Mouse (Mus musculus) heart, postnatal 0 days (tissue): ENCODE results near the gene Lcp2. TPM values are rescaled to one million over a fixed set of nuclear protein-coding genes. Genes with fewer than 3 reads are reported as not detected.

Experiments used
- ATAC-seq: fragments of 200-750 bp; cut with Nextera tagmentation; 2 replicates; pipeline ENCODE4 v1.8.0; 2017; ENCODE audit warnings: low read depth, moderate number of reproducible peaks, moderate library complexity; ENCODE audit not compliant: insufficient read depth
- DNase-seq: peaks from one replicate; pipeline ENCODE4 v3.0.0-alpha.2; 2016; ENCODE audit warnings: low spot score
- H3K27ac ChIP-seq: fragments of 300-500 bp; sonication (generic); 2 replicates; pipeline ENCODE4 v1.5.1; 2014; ENCODE audit warnings: low read depth, mild to moderate bottlenecking
- H3K27me3 ChIP-seq: fragments of 300-500 bp; sonication (generic); 2 replicates; pipeline ENCODE4 v1.6.1; 2014; ENCODE audit warnings: low read length, mixed read lengths; ENCODE audit not compliant: control insufficient read depth, insufficient read depth
- H3K36me3 ChIP-seq: fragments of 300-500 bp; sonication (generic); replicated peaks from 2 replicates; pipeline ENCODE4 v1.6.1; 2014; ENCODE audit warnings: low read length, mixed read lengths; ENCODE audit not compliant: control insufficient read depth, insufficient read depth
- H3K4me1 ChIP-seq: fragments of 300-500 bp; sonication (generic); 2 replicates; pipeline ENCODE4 v1.6.1; 2014; ENCODE audit warnings: antibody characterized with exemption; ENCODE audit not compliant: control insufficient read depth, insufficient read depth
- H3K4me2 ChIP-seq: fragments of 300-500 bp; sonication (generic); 2 replicates; pipeline ENCODE4 v1.6.1; 2014; ENCODE audit warnings: low read depth, mild to moderate bottlenecking, low read length, moderate library complexity
- H3K4me3 ChIP-seq: fragments of 300-500 bp; sonication (generic); 2 replicates; pipeline ENCODE4 v1.5.1; 2014; ENCODE audit warnings: low read depth, low read length
- H3K9ac ChIP-seq: fragments of 300-500 bp; sonication (generic); replicated peaks from 2 replicates; pipeline ENCODE4 v1.6.1; 2014; ENCODE audit warnings: low read depth, low read length, mixed read lengths
- H3K9me3 ChIP-seq: fragments of 300-500 bp; sonication (generic); replicated peaks from 2 replicates; pipeline ENCODE4 v1.6.1; 2016; ENCODE audit warnings: low read length; ENCODE audit not compliant: control insufficient read depth
- CTCF ChIP-seq: IDR thresholded peaks from 2 replicates; pipeline ENCODE4 v1.5.1; 2016; ENCODE audit warnings: antibody characterized with exemption, control low read depth, low read depth
- EP300 ChIP-seq: IDR thresholded peaks from 2 replicates; pipeline ENCODE4 v1.6.1; 2016; ENCODE audit warnings: antibody characterized with exemption, low read depth
- WGBS: fragments of 180-500 bp; shearing (Covaris S2); extraction: QIAGEN DNeasy Blood & Tissue Kit; methylation state at CpG from one replicate; pipeline ENCODE4 v1.1.7; 2014; 5-methylcytosine and 5-hydroxymethylcytosine counted together
- polyA plus RNA-seq: library from polyadenylated mRNA; unstranded; fragments of >200 nt; fragmentation: Nextera tagmentation; extraction: Ambion mirVana; gene quantifications from 2 replicates; pipeline ENCODE4 v1.2.1, GENCODE M21; 2015
- total RNA-seq: library from RNA; depleted of rRNA; stranded (reverse); fragments of >200 nt; gene quantifications from 2 replicates; pipeline ENCODE4 v1.2.3, GENCODE M21; 2014; ENCODE audit warnings: low replicate concordance

The Lcp2 gene
- total and polyA plus RNA-seq, 2 experiments from 2014 or later = 0.08 to 0.63 TPM

- TF ChIP-seq CTCF = no peak
- TF ChIP-seq EP300 = 0 out of 2 replicates have a peak, but pooled peaks have one; percentile 19
- WGBS = 50% methylated on average over 4 of the region's 4 CpGs
- no peak overlapping the region for H3K4me3 ChIP-seq
- H3K27me3 ChIP-seq = no peaks in the 10 kb centered on the region
- H3K27ac ChIP-seq = peak overlapping the region; percentile 62; the same call in 1 of the 2 replicates
- no peaks in the 10 kb centered on the region for H3K36me3 ChIP-seq
- no peak overlapping the region for H3K9ac ChIP-seq
- no peaks in the 10 kb centered on the region for H3K4me1 ChIP-seq
- DNase-seq (peak; percentile 39), ATAC-seq (peak; percentile 74)
- no peak overlapping the region for H3K4me2 ChIP-seq
- H3K9me3 ChIP-seq = no peaks in the 10 kb centered on the region
Observed at GRCm38 (mm10) chr11:34010859-34011172, 35.9 kb upstream of the Lcp2 start.

- H3K36me3 ChIP-seq = no peaks in the 10 kb centered on the region
- H3K27ac ChIP-seq = no peak overlapping the region
- no peak for TF ChIP-seq EP300
- no peak for TF ChIP-seq CTCF
- no peak for DNase-seq
- no peak overlapping the region for H3K4me3 ChIP-seq
- H3K9ac ChIP-seq = no peak overlapping the region
- WGBS = 48% methylated on average over 6 of the region's 6 CpGs
- no peaks in the 10 kb centered on the region for H3K27me3 ChIP-seq
- no peaks in the 10 kb centered on the region for H3K4me1 ChIP-seq
- H3K4me2 ChIP-seq = no peak overlapping the region
- H3K9me3 ChIP-seq = no peaks in the 10 kb centered on the region
- no peak for ATAC-seq
Observed at GRCm38 (mm10) chr11:34012007-34012652, 34.6 kb upstream of the Lcp2 start.

GRCm38 (mm10) chr11:34025091-34025490 lies 21.6 kb upstream of the Lcp2 start:
- Histone ChIP-seq H3K4me1 (no peaks in the 10 kb centered on the region), H3K9me3 (no peaks in the 10 kb centered on the region), H3K36me3 (no peaks in the 10 kb centered on the region), H3K4me3 (no peak overlapping the region), H3K9ac (no peak overlapping the region), H3K27ac (no peak overlapping the region), H3K4me2 (no peak overlapping the region), H3K27me3 (no peaks in the 10 kb centered on the region)
- DNase-seq = no peak
- TF ChIP-seq EP300 = no peak
- no peak for TF ChIP-seq CTCF
- ATAC-seq = no peak
- 100% methylated on average over 1 of the region's 1 CpGs for WGBS

GRCm38 (mm10) chr11:34029658-34030057 lies 17.1 kb upstream of the Lcp2 start:
- Histone ChIP-seq H3K9me3 (no peaks in the 10 kb centered on the region), H3K36me3 (no peaks in the 10 kb centered on the region), H3K4me2 (no peak overlapping the region), H3K27ac (no peak overlapping the region), H3K4me1 (no peaks in the 10 kb centered on the region; the same call in 1 of the 2 replicates), H3K9ac (no peak overlapping the region), H3K4me3 (no peak overlapping the region), H3K27me3 (no peaks in the 10 kb centered on the region)
- DNase-seq = no peak
- ATAC-seq = no peak
- no peak for TF ChIP-seq EP300
- no peak for TF ChIP-seq CTCF
- WGBS = 77% methylated on average over 5 of the region's 5 CpGs

GRCm38 (mm10) chr11:34031015-34031805 lies 15.5 kb upstream of the Lcp2 start:
- H3K27ac ChIP-seq = no peak overlapping the region
- H3K9me3 ChIP-seq = no peaks in the 10 kb centered on the region
- TF ChIP-seq EP300 = no peak
- no peaks in the 10 kb centered on the region; the same call in 1 of the 2 replicates for H3K4me1 ChIP-seq
- H3K4me2 ChIP-seq = peak overlapping the region; percentile 2; the same call in 1 of the 2 replicates
- WGBS = 43% methylated on average over 8 of the region's 8 CpGs
- DNase-seq (no peak), ATAC-seq (no peak)
- H3K27me3 ChIP-seq = no peaks in the 10 kb centered on the region
- H3K4me3 ChIP-seq = no peak overlapping the region
- H3K36me3 ChIP-seq = no peaks in the 10 kb centered on the region
- H3K9ac ChIP-seq = no peak overlapping the region
